Mouse (Mus musculus): ENCODE measurements around the gene Gm49405.

Gene Gm49405

GRCm38 (mm10) chr19:3988066-3988465 is 12.4 kb upstream of the Gm49405 start:
- DNase-seq, result no peak

- no peak for DNase-seq
Measured at GRCm38 (mm10) chr19:3988750-3989149, 11.7 kb upstream of the Gm49405 start.

- DNase-seq, result no peak
Measured at GRCm38 (mm10) chr19:3990804-3991203, 9.6 kb upstream of the Gm49405 start.

GRCm38 (mm10) chr19:3991562-3991961 is 8.9 kb upstream of the Gm49405 start:
- DNase-seq, result no peak

GRCm38 (mm10) chr19:3991966-3992365 is 8.5 kb upstream of the Gm49405 start:
- no peak for DNase-seq

- DNase-seq, result no peak
Measured at GRCm38 (mm10) chr19:3992416-3992815, 8.0 kb upstream of the Gm49405 start, which contains the start of gene Tbx10. Tbx10 (plus strand) TSS chr19:3992752.

GRCm38 (mm10) chr19:3994932-3995331 is 5.5 kb upstream of the Gm49405 start:
- no peak for DNase-seq

GRCm38 (mm10) chr19:3995505-3995904 is 4.9 kb upstream of the Gm49405 start:
- DNase-seq, result no peak

GRCm38 (mm10) chr19:3996106-3996505 is 4.3 kb upstream of the Gm49405 start:
- DNase-seq, result no peak

GRCm38 (mm10) chr19:3996747-3997146 is 3.7 kb upstream of the Gm49405 start:
- no peak for DNase-seq

GRCm38 (mm10) chr19:3997231-3997630 is 3.2 kb upstream of the Gm49405 start:
- no peak for DNase-seq

GRCm38 (mm10) chr19:3998335-3998734 is 2.1 kb upstream of the Gm49405 start:
- DNase-seq, result no peak

- DNase-seq, result no peak
Measured at GRCm38 (mm10) chr19:3999121-3999730, 1.2 kb upstream of the Gm49405 start.

GRCm38 (mm10) chr19:4000949-4001525 is 611 bp downstream of the Gm49405 start:
- peak; percentile 24 for DNase-seq

GRCm38 (mm10) chr19:4001752-4002151 is 1.3 kb downstream of the Gm49405 start:
- no peak for DNase-seq

GRCm38 (mm10) chr19:4003112-4003511 is 2.7 kb downstream of the Gm49405 start, which contains the start of gene Doc2g:
Doc2g (plus strand) TSS chr19:4003313.
- DNase-seq, result no peak

GRCm38 (mm10) chr19:4003641-4004040 is 3.2 kb downstream of the Gm49405 start:
- no peak for DNase-seq

GRCm38 (mm10) chr19:4004331-4004730 is 3.9 kb downstream of the Gm49405 start:
- no peak for DNase-seq

- DNase-seq, result no peak
Measured at GRCm38 (mm10) chr19:4005091-4005490, 4.7 kb downstream of the Gm49405 start.

GRCm38 (mm10) chr19:4005971-4006370 is 5.5 kb downstream of the Gm49405 start:
- no peak for DNase-seq

GRCm38 (mm10) chr19:4011086-4011485 is 10.7 kb downstream of the Gm49405 start:
- DNase-seq, result no peak

- peak; percentile 99 for DNase-seq
Measured at GRCm38 (mm10) chr19:4012432-4013022, 12.1 kb downstream of the Gm49405 start, which contains the start of gene Ndufv1. Ndufv1 (minus strand) TSS chr19:4012806.

- peak; percentile 9 for DNase-seq
Measured at GRCm38 (mm10) chr19:4013066-4013465, 12.6 kb downstream of the Gm49405 start.

GRCm38 (mm10) chr19:4014802-4015201 is 14.4 kb downstream of the Gm49405 start:
- no peak for DNase-seq

Data from embryo, embryonic 11 days (tissue).